Mouse (Mus musculus) embryonic fibroblast, embryonic 13.5 days (primary cell): ENCODE results near the gene Golim4. TPM values are rescaled to one million over a fixed set of nuclear protein-coding genes. Genes with fewer than 3 reads are reported as not detected.
A peak's percentile ranks its signal among the peaks of the same experiment; 100 is the strongest.
"Not testable (repeated sequence)": the region's sequence is repeated elsewhere in the genome, so short reads cannot be mapped to it uniquely, and the experiment has no call there.

Source experiments
- H3K27ac ChIP-seq: 2 replicates; pipeline ENCODE4 v1.5.1; 2012; ENCODE audit warnings: low read length, control low read depth, inconsistent platforms; ENCODE audit not compliant: insufficient read depth
- H3K4me1 ChIP-seq: 2 replicates; pipeline ENCODE4 v1.6.1; 2011; ENCODE audit warnings: low read length; ENCODE audit not compliant: control insufficient read depth, insufficient read depth
- H3K4me3 ChIP-seq: 2 replicates; pipeline ENCODE4 v1.5.1; 2011; ENCODE audit warnings: mild to moderate bottlenecking, control low read depth, low read length; ENCODE audit not compliant: insufficient read depth
- CTCF ChIP-seq: IDR thresholded peaks from 2 replicates; pipeline ENCODE4 v1.5.1; 2011; ENCODE audit warnings: mild to moderate bottlenecking, control low read depth, low read length, moderate library complexity, borderline replicate concordance; ENCODE audit not compliant: insufficient read depth
- POLR2A ChIP-seq: IDR thresholded peaks from 2 replicates; pipeline ENCODE4 v1.6.1; 2011; ENCODE audit warnings: low read depth, mild to moderate bottlenecking, control low read depth, low read length, moderate library complexity
- polyA plus RNA-seq: library from polyadenylated mRNA; stranded (reverse); fragments of >200 nt; gene quantifications from 2 replicates; pipeline ENCODE4 v1.2.4, GENCODE M21; 2011; ENCODE audit warnings: low read depth; ENCODE audit not compliant: missing spikeins, insufficient read length

The Golim4 gene
- 125 and 159 TPM in 2 replicates for polyA plus RNA-seq

DNA sequence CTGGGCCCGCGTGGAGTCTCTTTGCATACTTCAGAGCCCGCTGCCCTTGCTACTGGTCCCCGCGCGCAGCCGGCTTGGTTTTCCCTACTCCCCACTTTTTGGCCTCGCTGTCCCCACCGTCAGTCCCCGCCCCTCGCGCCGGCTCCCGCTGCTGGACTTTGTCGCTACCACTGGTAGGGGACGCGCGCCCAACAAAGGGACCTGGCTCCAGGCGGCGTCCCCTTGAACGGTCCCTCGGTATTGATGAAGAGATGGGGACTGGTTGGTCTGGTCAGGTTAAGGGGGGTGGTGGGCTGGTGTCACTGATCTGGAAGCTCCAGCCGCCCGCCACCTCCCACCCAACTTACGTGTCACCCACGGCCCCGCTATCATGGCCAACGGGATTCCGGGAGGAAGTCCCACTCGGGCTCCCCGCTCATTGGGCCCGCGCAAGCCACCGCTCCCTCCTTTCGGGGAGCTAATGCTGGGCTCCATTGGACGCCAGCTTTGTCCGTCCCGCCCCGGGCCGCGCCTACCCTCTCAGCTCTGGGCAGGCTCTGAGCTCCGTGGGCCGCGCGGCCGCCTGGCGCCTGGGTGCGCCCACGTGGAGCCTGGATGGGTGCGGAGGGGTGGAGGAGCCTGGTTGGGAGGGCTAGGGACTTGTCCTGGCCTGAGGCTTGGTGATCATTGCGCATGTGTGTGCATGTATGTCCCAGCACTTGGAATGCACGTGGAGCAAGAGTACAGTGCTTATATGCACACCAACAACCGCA, at the start of gene Golim4:
Golim4 (minus strand) TSS at position 399 of the 752 bp plus-strand sequence.
- Histone ChIP-seq H3K27ac (peak within 1 kb of the TSS; percentile 89), H3K4me3 (peak within 1 kb of the TSS; percentile 59), H3K4me1 (peaks cover 8% of the 10 kb centered on the region)
- peak; percentile 82 for TF ChIP-seq POLR2A
- TF ChIP-seq CTCF, result no peak

DNA sequence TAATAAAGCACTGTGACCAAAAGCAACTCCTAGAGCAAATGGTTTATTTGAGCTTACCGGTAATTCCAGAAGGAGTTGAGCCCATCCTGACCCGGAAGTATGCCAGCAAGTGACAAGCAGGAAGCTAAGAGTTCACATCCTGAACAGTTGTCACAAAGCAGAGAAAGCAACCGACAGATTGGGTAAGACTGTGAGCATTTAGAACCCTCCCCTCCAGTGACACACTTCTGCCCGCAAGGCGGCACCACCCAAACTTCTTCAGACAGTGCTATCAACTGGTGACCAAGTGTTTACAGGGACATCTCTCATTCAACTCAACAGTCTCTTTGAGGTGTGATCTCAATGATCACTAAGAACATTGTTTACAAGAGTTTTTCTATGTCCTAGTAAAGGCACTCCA, 48.9 kb upstream of the Golim4 start:
- no peak overlapping the region for H3K27ac ChIP-seq
- TF ChIP-seq POLR2A (no peak), CTCF (no peak)
- no peak overlapping the region for H3K4me3 ChIP-seq
- no peaks in the 10 kb centered on the region; the same call in 1 of the 2 replicates for H3K4me1 ChIP-seq

DNA sequence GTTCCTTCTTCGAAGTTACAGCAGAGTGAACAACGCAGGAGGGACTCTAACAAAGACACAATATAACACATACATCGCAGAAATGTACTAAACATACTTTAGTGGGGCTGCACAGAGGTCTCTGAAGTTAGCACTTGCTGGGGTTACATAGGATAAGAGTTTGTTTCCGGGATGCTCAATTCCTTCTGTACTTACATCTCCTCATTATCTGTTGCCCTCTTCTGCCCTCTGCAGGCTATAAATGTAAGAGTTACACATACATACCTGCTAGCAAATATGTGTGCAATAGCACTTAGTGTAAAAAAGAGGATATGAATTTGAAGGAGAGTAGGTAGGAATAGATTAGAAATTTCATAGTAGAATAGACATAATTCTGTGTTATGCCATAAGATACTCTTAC, 44.4 kb upstream of the Golim4 start:
- Histone ChIP-seq H3K4me3 (no peak overlapping the region), H3K27ac (no peak overlapping the region), H3K4me1 (peaks cover 3% of the 10 kb centered on the region; the same call in 1 of the 2 replicates)
- TF ChIP-seq POLR2A, result no peak

DNA sequence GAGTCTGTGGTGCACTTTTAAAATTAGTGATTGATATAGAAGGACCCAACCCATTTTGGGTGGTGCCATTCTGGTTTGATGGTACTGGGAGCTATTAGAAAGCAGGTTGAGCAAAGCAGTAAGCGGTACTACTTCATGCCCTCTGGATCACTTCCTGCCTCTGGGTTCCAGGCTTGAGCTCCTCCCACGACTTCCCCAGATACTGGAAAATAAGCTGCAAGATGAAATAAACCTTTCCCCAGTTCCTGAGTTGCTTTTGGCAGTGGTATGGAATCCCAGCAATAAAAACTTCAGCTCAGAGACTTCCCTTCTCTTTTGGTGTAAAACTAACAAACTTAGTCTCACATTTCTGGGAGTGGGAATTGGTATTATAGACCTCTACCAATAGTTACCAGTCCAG, 43.7 kb upstream of the Golim4 start:
- Histone ChIP-seq H3K4me1 (peaks cover 3% of the 10 kb centered on the region; the same call in 1 of the 2 replicates), H3K27ac (peak overlapping the region; percentile 19; the same call in 1 of the 2 replicates), H3K4me3 (no peak overlapping the region)
- no peak for TF ChIP-seq POLR2A
- TF ChIP-seq CTCF, result no peak

DNA sequence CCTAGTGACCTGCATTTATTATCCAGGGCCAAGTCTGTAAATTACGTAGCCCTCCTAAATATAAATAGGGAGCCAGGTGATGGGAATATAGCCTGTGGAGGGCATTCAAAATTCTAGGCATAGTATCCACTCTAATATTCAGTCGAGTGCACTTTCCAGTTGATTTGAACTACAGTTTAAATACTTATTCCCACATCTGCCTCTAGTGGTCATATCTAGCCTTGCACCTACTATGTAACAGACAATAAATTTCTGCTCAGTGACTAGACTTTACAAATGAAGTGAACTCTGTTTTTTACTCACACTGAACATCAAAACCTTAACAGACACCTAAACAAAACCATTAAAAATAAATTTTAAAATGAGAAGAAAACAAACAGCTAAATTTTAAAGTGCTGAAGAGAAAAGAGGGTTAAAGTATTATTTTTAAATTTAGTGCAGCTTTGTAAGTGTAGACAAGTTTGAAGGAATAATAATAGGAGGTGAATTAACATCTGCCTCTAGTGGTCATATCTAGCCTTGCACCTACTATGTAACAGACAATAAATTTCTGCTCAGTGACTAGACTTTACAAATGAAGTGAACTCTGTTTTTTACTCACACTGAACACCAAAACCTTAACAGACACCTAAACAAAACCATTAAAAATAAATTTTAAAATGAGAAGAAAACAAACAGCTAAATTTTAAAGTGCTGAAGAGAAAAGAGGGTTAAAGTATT, 24.4 kb upstream of the Golim4 start:
- not testable (repeated sequence) for H3K4me1 ChIP-seq, H3K4me3 ChIP-seq, H3K27ac ChIP-seq

GRCm38 (mm10) chr3:75962784-75963772, 6.3 kb upstream of the Golim4 start:
- H3K4me1 ChIP-seq, H3K4me3 ChIP-seq, H3K27ac ChIP-seq: not testable (repeated sequence)

GRCm38 (mm10) chr3:75955661-75956491, 873 bp downstream of the Golim4 start:
- Histone ChIP-seq H3K4me1 (peaks cover 8% of the 10 kb centered on the region), H3K4me3 (peak overlapping the region; percentile 59), H3K27ac (peak overlapping the region; percentile 89)
- TF ChIP-seq CTCF (no peak), POLR2A (no peak; the same call in none of the 2 replicates)

DNA sequence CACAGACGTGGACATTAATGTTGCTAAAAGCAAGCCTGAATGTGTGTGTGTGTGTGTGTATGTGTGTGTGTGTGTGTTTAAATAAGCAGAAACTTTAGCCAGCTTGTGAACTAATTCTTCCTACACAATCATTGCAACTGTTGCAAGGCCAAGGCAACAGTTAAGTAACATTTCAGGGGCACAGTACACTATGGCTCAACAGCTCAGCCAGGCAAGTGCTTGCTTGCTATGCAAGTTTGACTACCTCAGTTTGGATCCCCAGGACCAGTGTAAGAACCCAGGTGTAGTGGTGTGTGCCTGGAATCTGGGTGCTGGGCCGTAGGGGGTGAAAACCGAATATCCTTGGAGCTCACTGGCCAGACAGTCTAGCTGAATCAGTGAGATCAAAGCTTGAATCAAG, 2.6 kb downstream of the Golim4 start:
- H3K4me3 ChIP-seq, result peak overlapping the region; percentile 27
- no peak overlapping the region for H3K27ac ChIP-seq
- TF ChIP-seq POLR2A (no peak), CTCF (no peak)
- H3K4me1 ChIP-seq, result peaks cover 8% of the 10 kb centered on the region
